Mouse (Mus musculus): ENCODE data around the gene Pigq. TPM values are rescaled to one million over a fixed set of nuclear protein-coding genes. Genes with fewer than 3 reads are reported as not detected.

Gene Pigq
- polyA plus RNA-seq, 1 experiment, result 239 TPM

DNA sequence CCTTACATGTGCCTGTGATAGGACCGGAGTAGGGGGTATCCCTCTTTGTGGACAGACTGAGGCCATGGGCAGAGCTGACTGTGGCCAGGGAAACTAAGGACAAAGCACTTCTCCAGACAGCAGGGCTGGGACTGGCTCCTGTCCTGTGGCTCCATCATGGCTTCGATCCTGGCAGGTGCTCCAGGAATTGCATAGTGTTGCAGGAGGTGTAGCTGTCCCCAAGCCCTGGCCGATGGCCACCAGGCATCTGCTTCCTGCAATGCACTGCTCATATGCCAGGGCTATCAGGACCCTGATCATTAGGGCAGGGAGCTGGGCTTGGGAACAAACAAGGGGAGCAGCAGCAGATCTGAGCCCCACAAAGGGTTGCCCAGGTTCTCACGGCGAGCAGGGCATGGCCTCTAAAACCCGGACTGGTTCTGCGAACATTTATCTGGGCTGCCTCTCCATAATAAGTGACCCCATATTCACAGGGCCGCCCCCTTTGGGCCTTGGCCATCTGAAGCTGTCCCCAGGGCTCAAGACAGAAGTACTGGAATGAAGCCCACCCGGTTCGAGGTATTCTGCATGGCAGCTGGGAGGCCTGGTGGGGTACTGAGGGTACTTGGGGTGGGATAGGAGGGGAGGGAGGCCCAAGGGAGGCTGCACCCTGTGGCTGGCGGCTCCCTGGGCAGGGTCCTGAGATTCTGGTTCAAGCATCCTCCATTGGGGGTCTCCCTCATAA, 14.2 kb upstream of the Pigq start:
- TF ChIP-seq CTCF (IDR thresholded peaks at IDR 0.05; ENCODE audit: extremely low read depth, insufficient read depth, insufficient read length, insufficient replicate concordance) (no peak), POLR2A (IDR thresholded peaks at IDR 0.05; ENCODE audit: low read depth, low read length) (no peak)
- WGBS, result 96% methylated on average over 11 of the region's 11 CpGs
- H3K4me1 ChIP-seq (ENCODE audit: control insufficient read depth, insufficient read depth, insufficient read length), result no peaks in the 10 kb centered on the region
- H3K27ac ChIP-seq (ENCODE audit: insufficient read depth, low read length), result no peak overlapping the region
- DNase-seq (ENCODE audit: low read depth in 1 of 2, low spot score in 2 of 2), result no peak
- H3K36me3 ChIP-seq (ENCODE audit: control insufficient read depth, insufficient read depth, low read length), result peaks cover 9% of the 10 kb centered on the region
- no peaks in the 10 kb centered on the region for H3K27me3 ChIP-seq (ENCODE audit: control insufficient read depth, insufficient read depth, low read length)
- no peak overlapping the region for H3K4me3 ChIP-seq (ENCODE audit: extremely low read depth, insufficient read depth, insufficient read length)

DNA sequence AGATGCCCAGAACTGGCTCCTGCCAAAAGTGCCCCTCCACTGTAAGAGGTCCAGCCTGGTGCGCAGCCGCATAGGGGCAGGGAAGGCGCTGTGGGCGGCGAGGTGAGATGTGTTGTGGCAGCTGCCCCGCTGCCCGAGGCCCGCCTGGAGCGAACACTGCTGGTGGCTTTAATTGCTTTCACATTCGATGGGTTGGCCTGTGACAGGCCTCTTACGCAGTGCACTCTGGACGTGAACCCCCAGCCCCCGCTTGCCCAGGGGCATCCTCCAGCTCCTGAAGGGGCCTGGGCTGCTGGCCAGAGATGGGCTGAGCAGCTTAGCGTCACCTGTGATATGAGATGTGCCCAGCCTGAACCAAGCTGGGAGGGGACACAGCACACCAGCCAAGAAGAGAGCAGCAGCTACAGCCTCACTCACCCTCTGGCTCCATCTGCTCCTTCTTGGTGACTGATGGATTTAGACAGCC, 12.9 kb upstream of the Pigq start:
- H3K4me3 ChIP-seq (ENCODE audit: extremely low read depth, insufficient read depth, insufficient read length), result no peak overlapping the region
- no peak overlapping the region for H3K27ac ChIP-seq (ENCODE audit: insufficient read depth, low read length)
- DNase-seq (ENCODE audit: low read depth in 1 of 2, low spot score in 2 of 2), result no peak
- peaks cover 9% of the 10 kb centered on the region for H3K36me3 ChIP-seq (ENCODE audit: control insufficient read depth, insufficient read depth, low read length)
- TF ChIP-seq POLR2A (IDR thresholded peaks at IDR 0.05; ENCODE audit: low read depth, low read length) (no peak), CTCF (IDR thresholded peaks at IDR 0.05; ENCODE audit: extremely low read depth, insufficient read depth, insufficient read length, insufficient replicate concordance) (no peak)
- H3K27me3 ChIP-seq (ENCODE audit: control insufficient read depth, insufficient read depth, low read length), result no peaks in the 10 kb centered on the region
- H3K4me1 ChIP-seq (ENCODE audit: control insufficient read depth, insufficient read depth, insufficient read length), result no peaks in the 10 kb centered on the region
- WGBS, result 95% methylated on average over 14 of the region's 14 CpGs

DNA sequence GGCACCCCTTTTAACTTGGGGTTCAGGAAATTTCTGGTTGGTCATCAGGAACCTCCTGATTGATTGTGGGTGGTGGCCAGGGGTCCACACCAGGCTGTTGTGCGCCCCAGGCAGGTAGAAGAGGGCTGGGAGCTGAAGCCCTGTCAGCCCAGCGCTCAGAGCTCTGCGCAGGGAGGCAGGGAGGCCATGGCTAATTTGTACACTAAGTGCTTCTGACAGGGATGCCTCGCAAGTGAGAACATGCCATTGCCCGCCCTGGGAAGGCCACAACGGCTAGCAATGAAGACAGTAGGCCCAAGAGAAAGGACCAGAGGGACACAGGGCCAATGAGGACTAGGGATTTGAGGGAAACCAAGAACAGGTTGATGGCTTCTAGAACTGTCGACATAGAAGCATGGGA, 11.9 kb upstream of the Pigq start:
- DNase-seq (ENCODE audit: low read depth in 1 of 2, low spot score in 2 of 2), result no peak
- no peak overlapping the region for H3K4me3 ChIP-seq (ENCODE audit: extremely low read depth, insufficient read depth, insufficient read length)
- peaks cover 9% of the 10 kb centered on the region for H3K36me3 ChIP-seq (ENCODE audit: control insufficient read depth, insufficient read depth, low read length)
- 92% methylated on average over 7 of the region's 7 CpGs for WGBS
- TF ChIP-seq CTCF (IDR thresholded peaks at IDR 0.05; ENCODE audit: extremely low read depth, insufficient read depth, insufficient read length, insufficient replicate concordance), result no peak
- TF ChIP-seq POLR2A (IDR thresholded peaks at IDR 0.05; ENCODE audit: low read depth, low read length), result no peak
- H3K4me1 ChIP-seq (ENCODE audit: control insufficient read depth, insufficient read depth, insufficient read length), result peaks cover 3% of the 10 kb centered on the region; the same call in 1 of the 2 replicates
- H3K27me3 ChIP-seq (ENCODE audit: control insufficient read depth, insufficient read depth, low read length), result peaks cover 6% of the 10 kb centered on the region
- no peak overlapping the region for H3K27ac ChIP-seq (ENCODE audit: insufficient read depth, low read length)

DNA sequence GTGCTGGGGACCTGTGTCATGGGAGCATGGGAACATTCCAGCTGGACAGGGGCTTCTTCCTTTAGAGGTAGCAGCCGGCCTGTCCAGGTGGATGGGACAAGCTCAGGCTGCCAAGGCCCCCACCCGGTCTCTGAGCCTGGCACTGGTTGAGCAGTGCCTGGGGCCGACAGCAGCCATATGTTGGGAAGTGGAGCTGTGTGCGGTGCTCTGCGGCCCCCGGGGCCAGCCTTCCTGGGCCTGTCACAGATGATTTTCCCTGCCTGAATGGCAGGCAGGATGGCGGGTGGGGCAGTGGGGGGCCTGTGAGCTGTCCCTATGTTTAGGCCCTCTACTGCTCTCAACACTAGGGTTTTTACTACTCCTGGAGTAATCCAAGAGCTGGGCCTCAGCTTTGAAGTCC, 11.5 kb upstream of the Pigq start:
- H3K27ac ChIP-seq (ENCODE audit: insufficient read depth, low read length), result no peak overlapping the region
- no peak for TF ChIP-seq POLR2A (IDR thresholded peaks at IDR 0.05; ENCODE audit: low read depth, low read length)
- TF ChIP-seq CTCF (IDR thresholded peaks at IDR 0.05; ENCODE audit: extremely low read depth, insufficient read depth, insufficient read length, insufficient replicate concordance), result no peak
- 82% methylated on average over 7 of the region's 7 CpGs for WGBS

DNA sequence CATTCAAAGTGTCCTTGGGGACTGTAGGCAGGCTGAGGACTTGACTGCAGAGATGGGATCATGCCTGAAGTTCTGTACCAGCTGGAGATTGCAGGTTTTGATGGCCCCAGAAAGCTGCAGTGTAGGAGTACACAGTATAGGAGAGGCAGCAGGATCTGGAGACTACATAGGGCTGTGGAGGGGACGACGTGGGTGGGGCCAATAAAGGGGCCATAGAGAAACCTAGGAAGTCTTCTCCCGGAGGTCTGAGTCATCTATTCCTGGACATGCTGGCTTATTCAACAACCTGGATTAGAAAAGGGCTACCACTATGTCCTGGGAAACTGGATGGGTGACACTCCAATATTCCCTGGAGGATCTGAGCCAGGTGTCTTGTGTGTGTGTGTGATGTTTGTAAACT, 11.0 kb upstream of the Pigq start:
- 54% methylated on average over 3 of the region's 3 CpGs for WGBS

More for the DNA sequence above, 11.5 kb upstream of the Pigq start:
- peaks cover 4% of the 10 kb centered on the region; the same call in 1 of the 2 replicates for H3K4me1 ChIP-seq (ENCODE audit: control insufficient read depth, insufficient read depth, insufficient read length)
- DNase-seq (ENCODE audit: low read depth in 1 of 2, low spot score in 2 of 2), result no peak
- peaks cover 7% of the 10 kb centered on the region for H3K36me3 ChIP-seq (ENCODE audit: control insufficient read depth, insufficient read depth, low read length)
- no peak overlapping the region for H3K4me3 ChIP-seq (ENCODE audit: extremely low read depth, insufficient read depth, insufficient read length)
- H3K27me3 ChIP-seq (ENCODE audit: control insufficient read depth, insufficient read depth, low read length), result peaks cover 10% of the 10 kb centered on the region

DNA sequence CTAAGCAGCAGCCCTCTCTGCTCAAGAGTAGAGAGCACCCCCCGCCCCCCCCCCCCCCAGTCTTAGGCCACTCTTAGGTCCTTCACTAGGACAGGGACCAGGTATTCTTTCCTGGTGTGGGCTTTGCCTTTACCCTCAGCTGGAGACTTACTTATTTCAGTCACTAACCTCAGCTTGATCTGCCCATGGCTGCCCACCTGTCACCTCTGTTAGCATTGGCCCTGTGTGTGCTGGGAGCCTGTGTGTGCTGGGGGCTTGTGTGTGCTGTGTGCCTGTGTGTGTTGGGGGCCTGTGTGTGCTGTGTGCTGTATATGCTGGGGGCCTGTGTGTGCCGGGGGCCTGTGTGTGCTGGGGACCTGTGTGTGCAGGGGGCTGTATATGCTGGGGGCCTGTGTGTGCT, 9.9 kb upstream of the Pigq start:
- no peak overlapping the region for H3K4me3 ChIP-seq (ENCODE audit: extremely low read depth, insufficient read depth, insufficient read length)
- peaks cover 4% of the 10 kb centered on the region; the same call in 1 of the 2 replicates for H3K4me1 ChIP-seq (ENCODE audit: control insufficient read depth, insufficient read depth, insufficient read length)
- 91% methylated on average over 2 of the region's 2 CpGs for WGBS
- H3K36me3 ChIP-seq (ENCODE audit: control insufficient read depth, insufficient read depth, low read length), result no peaks in the 10 kb centered on the region; the same call in 1 of the 2 replicates
- H3K27me3 ChIP-seq (ENCODE audit: control insufficient read depth, insufficient read depth, low read length), result peaks cover 12% of the 10 kb centered on the region
- DNase-seq (ENCODE audit: low read depth in 1 of 2, low spot score in 2 of 2), result no peak
- H3K27ac ChIP-seq (ENCODE audit: insufficient read depth, low read length), result no peak overlapping the region
- no peak for TF ChIP-seq POLR2A (IDR thresholded peaks at IDR 0.05; ENCODE audit: low read depth, low read length)

More for the DNA sequence above, 11.0 kb upstream of the Pigq start:
- TF ChIP-seq POLR2A (IDR thresholded peaks at IDR 0.05; ENCODE audit: low read depth, low read length) (no peak), CTCF (IDR thresholded peaks at IDR 0.05; ENCODE audit: extremely low read depth, insufficient read depth, insufficient read length, insufficient replicate concordance) (no peak)
- Histone ChIP-seq H3K4me1 (ENCODE audit: control insufficient read depth, insufficient read depth, insufficient read length) (peaks cover 4% of the 10 kb centered on the region; the same call in 1 of the 2 replicates), H3K4me3 (ENCODE audit: extremely low read depth, insufficient read depth, insufficient read length) (no peak overlapping the region), H3K27ac (ENCODE audit: insufficient read depth, low read length) (no peak overlapping the region), H3K27me3 (ENCODE audit: control insufficient read depth, insufficient read depth, low read length) (peaks cover 12% of the 10 kb centered on the region), H3K36me3 (ENCODE audit: control insufficient read depth, insufficient read depth, low read length) (peaks cover 7% of the 10 kb centered on the region)
- DNase-seq (ENCODE audit: low read depth in 1 of 2, low spot score in 2 of 2), result no peak

DNA sequence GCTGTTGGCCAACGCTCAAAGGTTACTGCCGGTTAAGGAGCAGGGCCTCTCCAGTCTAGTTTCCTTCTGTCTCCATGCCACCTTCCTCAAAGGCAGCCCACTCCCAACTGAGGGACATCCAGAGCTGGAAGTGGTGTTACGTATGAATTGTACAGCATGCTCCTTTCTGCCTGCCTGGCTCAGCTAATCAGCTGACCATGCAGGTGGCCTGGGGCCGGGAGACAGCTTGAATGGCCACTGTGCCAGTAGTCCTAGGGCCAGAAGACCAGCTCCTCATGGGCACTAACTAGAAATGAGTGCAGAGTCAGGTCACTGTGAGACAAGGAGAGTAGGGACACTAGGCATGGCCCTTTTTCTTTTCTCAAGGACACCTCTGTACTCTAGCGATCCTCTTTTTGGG, 8.4 kb upstream of the Pigq start:
- TF ChIP-seq CTCF (IDR thresholded peaks at IDR 0.05; ENCODE audit: extremely low read depth, insufficient read depth, insufficient read length, insufficient replicate concordance) (no peak), POLR2A (IDR thresholded peaks at IDR 0.05; ENCODE audit: low read depth, low read length) (no peak)
- DNase-seq (ENCODE audit: low read depth in 1 of 2, low spot score in 2 of 2), result no peak
- H3K27me3 ChIP-seq (ENCODE audit: control insufficient read depth, insufficient read depth, low read length), result peaks cover 12% of the 10 kb centered on the region

More for the DNA sequence above, 8.4 kb upstream of the Pigq start:
- no peak overlapping the region for H3K4me3 ChIP-seq (ENCODE audit: extremely low read depth, insufficient read depth, insufficient read length)
- no peaks in the 10 kb centered on the region for H3K36me3 ChIP-seq (ENCODE audit: control insufficient read depth, insufficient read depth, low read length)
- H3K27ac ChIP-seq (ENCODE audit: insufficient read depth, low read length), result no peak overlapping the region
- peaks cover 4% of the 10 kb centered on the region; the same call in 1 of the 2 replicates for H3K4me1 ChIP-seq (ENCODE audit: control insufficient read depth, insufficient read depth, insufficient read length)
- 91% methylated on average over 5 of the region's 5 CpGs for WGBS

Data from spleen, adult 2 months (tissue).